Mouse (Mus musculus) kidney, embryonic 15.5 days (tissue): ENCODE measurements around the gene 1700067P10Rik. TPM values are rescaled to one million over a fixed set of nuclear protein-coding genes. Genes with fewer than 3 reads are reported as not detected.

Experiments used
- ATAC-seq: fragments of 200-750 bp; cut with Nextera tagmentation; replicated peaks from 2 replicates; pipeline ENCODE4 v1.8.0; 2017; ENCODE audit warnings: moderate TSS enrichment; ENCODE audit not compliant: low FRiP score
- H3K27ac ChIP-seq: fragments of 300-500 bp; sonication (generic); 2 replicates; pipeline ENCODE4 v1.5.1; 2015; ENCODE audit warnings: mild to moderate bottlenecking, inconsistent platforms
- H3K27me3 ChIP-seq: fragments of 300-500 bp; sonication (generic); 2 replicates; pipeline ENCODE4 v1.6.1; 2015; ENCODE audit warnings: inconsistent platforms
- H3K36me3 ChIP-seq: fragments of 300-500 bp; sonication (generic); 2 replicates; pipeline ENCODE4 v1.6.1; 2015; ENCODE audit warnings: inconsistent platforms
- H3K4me1 ChIP-seq: fragments of 300-500 bp; sonication (generic); 2 replicates; pipeline ENCODE4 v1.6.1; 2015; ENCODE audit warnings: inconsistent platforms
- H3K4me2 ChIP-seq: fragments of 300-500 bp; sonication (generic); 2 replicates; pipeline ENCODE4 v1.6.1; 2015; ENCODE audit warnings: moderate library complexity, mild to moderate bottlenecking, inconsistent platforms
- H3K4me3 ChIP-seq: fragments of 300-500 bp; sonication (generic); replicated peaks from 2 replicates; pipeline ENCODE4 v1.5.1; 2015; ENCODE audit warnings: mild to moderate bottlenecking, inconsistent platforms
- H3K9ac ChIP-seq: fragments of 300-500 bp; sonication (generic); 2 replicates; pipeline ENCODE4 v1.6.1; 2015; ENCODE audit warnings: mild to moderate bottlenecking, inconsistent platforms
- H3K9me3 ChIP-seq: fragments of 300-500 bp; sonication (generic); replicated peaks from 2 replicates; pipeline ENCODE4 v1.6.1; 2016; ENCODE audit warnings: inconsistent platforms
- WGBS: fragments of 180-500 bp; shearing (Covaris S2); methylation state at CpG from one replicate; pipeline ENCODE4 v1.1.7; 2015; ENCODE audit warnings: mixed read lengths; 5-methylcytosine and 5-hydroxymethylcytosine counted together
- polyA plus RNA-seq: library from polyadenylated mRNA; unstranded; fragments of >200 nt; fragmentation: Nextera tagmentation; extraction: Ambion mirVana; gene quantifications from 2 replicates; pipeline ENCODE4 v1.2.1, GENCODE M21; 2015

1700067P10Rik gene
- polyA plus RNA-seq, 1 experiment from 2014 or later = not detected

GRCm38 (mm10) chr17:48097743-48098527 is 8.8 kb downstream of the 1700067P10Rik start:
- peaks cover 67% of the 10 kb centered on the region for H3K27me3 ChIP-seq
- H3K4me1 ChIP-seq = peaks cover 61% of the 10 kb centered on the region
- peaks cover 4% of the 10 kb centered on the region; the same call in 1 of the 2 replicates for H3K9me3 ChIP-seq
- peak overlapping the region; percentile 33 for H3K4me3 ChIP-seq
- no peaks in the 10 kb centered on the region for H3K36me3 ChIP-seq
- under 1% methylated on average over 41 of the region's 43 CpGs for WGBS
- no peak overlapping the region for H3K9ac ChIP-seq
- ATAC-seq = peak; percentile 57
- 0 out of 2 replicates have a peak overlapping the region, but pooled peaks have one; percentile 9 for H3K27ac ChIP-seq
- peak overlapping the region; percentile 67 for H3K4me2 ChIP-seq

- ATAC-seq = no peak
- Histone ChIP-seq H3K4me1 (peaks cover 61% of the 10 kb centered on the region), H3K27ac (0 out of 2 replicates have a peak overlapping the region, but pooled peaks have one; percentile 9), H3K4me3 (peak overlapping the region; percentile 33), H3K36me3 (no peaks in the 10 kb centered on the region), H3K4me2 (peak overlapping the region; percentile 67), H3K27me3 (peaks cover 66% of the 10 kb centered on the region), H3K9me3 (peaks cover 2% of the 10 kb centered on the region; the same call in 1 of the 2 replicates), H3K9ac (no peak overlapping the region)
- WGBS = 0% methylated on average over 19 of the region's 19 CpGs
Observed at GRCm38 (mm10) chr17:48098528-48098890, 9.4 kb downstream of the 1700067P10Rik start.

- no peak for ATAC-seq
- no peaks in the 10 kb centered on the region for H3K9me3 ChIP-seq
- H3K4me3 ChIP-seq = no peak overlapping the region
- H3K9ac ChIP-seq = no peak overlapping the region
- peak overlapping the region; percentile 67 for H3K4me2 ChIP-seq
- no peaks in the 10 kb centered on the region for H3K36me3 ChIP-seq
- H3K27me3 ChIP-seq = peaks cover 58% of the 10 kb centered on the region
- H3K27ac ChIP-seq = no peak overlapping the region
- 11% methylated on average over 11 of the region's 11 CpGs for WGBS
- peaks cover 61% of the 10 kb centered on the region for H3K4me1 ChIP-seq
Observed at GRCm38 (mm10) chr17:48099312-48099711, 10.2 kb downstream of the 1700067P10Rik start.

- Histone ChIP-seq H3K4me2 (peak overlapping the region; percentile 63), H3K9ac (no peak overlapping the region), H3K36me3 (no peaks in the 10 kb centered on the region), H3K9me3 (no peaks in the 10 kb centered on the region), H3K4me3 (peak overlapping the region; percentile 36), H3K27me3 (peaks cover 45% of the 10 kb centered on the region), H3K27ac (no peak overlapping the region), H3K4me1 (peaks cover 50% of the 10 kb centered on the region)
- 12% methylated on average over 20 of the region's 21 CpGs for WGBS
- ATAC-seq = peak; percentile 53
Observed at GRCm38 (mm10) chr17:48100441-48101417, 11.6 kb downstream of the 1700067P10Rik start.

- no peak for ATAC-seq
- Histone ChIP-seq H3K27me3 (no peaks in the 10 kb centered on the region), H3K27ac (no peak overlapping the region), H3K36me3 (no peaks in the 10 kb centered on the region), H3K4me1 (no peaks in the 10 kb centered on the region), H3K9ac (no peak overlapping the region), H3K9me3 (no peaks in the 10 kb centered on the region), H3K4me3 (no peak overlapping the region), H3K4me2 (no peak overlapping the region)
- 62% methylated on average over 4 of the region's 4 CpGs for WGBS
Observed at GRCm38 (mm10) chr17:48107333-48107732, 18.2 kb downstream of the 1700067P10Rik start.

GRCm38 (mm10) chr17:48107862-48108261 is 18.7 kb downstream of the 1700067P10Rik start:
- ATAC-seq = no peak
- Histone ChIP-seq H3K4me2 (no peak overlapping the region), H3K9ac (no peak overlapping the region), H3K4me1 (no peaks in the 10 kb centered on the region), H3K9me3 (no peaks in the 10 kb centered on the region), H3K36me3 (no peaks in the 10 kb centered on the region), H3K27ac (no peak overlapping the region), H3K4me3 (no peak overlapping the region), H3K27me3 (no peaks in the 10 kb centered on the region)
- whole genome bisulfite sequencing = 68% methylated on average over 6 of the region's 6 CpGs

- Histone ChIP-seq H3K9ac (no peak overlapping the region), H3K36me3 (no peaks in the 10 kb centered on the region), H3K4me3 (no peak overlapping the region), H3K27ac (no peak overlapping the region), H3K4me2 (no peak overlapping the region), H3K4me1 (no peaks in the 10 kb centered on the region), H3K9me3 (no peaks in the 10 kb centered on the region; the same call in 1 of the 2 replicates), H3K27me3 (no peaks in the 10 kb centered on the region)
- no peak for ATAC-seq
- WGBS = 85% methylated on average over 3 of the region's 3 CpGs
Observed at GRCm38 (mm10) chr17:48108520-48108919, 19.4 kb downstream of the 1700067P10Rik start.

- Histone ChIP-seq H3K9ac (no peak overlapping the region), H3K27me3 (no peaks in the 10 kb centered on the region), H3K4me2 (no peak overlapping the region), H3K27ac (no peak overlapping the region), H3K9me3 (no peaks in the 10 kb centered on the region; the same call in 1 of the 2 replicates), H3K4me3 (no peak overlapping the region), H3K4me1 (no peaks in the 10 kb centered on the region), H3K36me3 (no peaks in the 10 kb centered on the region)
- no peak for ATAC-seq
- 50% methylated on average over 8 of the region's 8 CpGs for WGBS
Observed at GRCm38 (mm10) chr17:48110547-48111287, 21.6 kb downstream of the 1700067P10Rik start.

GRCm38 (mm10) chr17:48118570-48118969 is 29.5 kb downstream of the 1700067P10Rik start:
- no peaks in the 10 kb centered on the region for H3K36me3 ChIP-seq
- H3K4me2 ChIP-seq = no peak overlapping the region
- H3K9me3 ChIP-seq = no peaks in the 10 kb centered on the region; the same call in 1 of the 2 replicates
- 81% methylated on average over 1 of the region's 1 CpGs for WGBS
- no peak for ATAC-seq
- no peak overlapping the region for H3K4me3 ChIP-seq
- H3K27ac ChIP-seq = no peak overlapping the region
- H3K9ac ChIP-seq = no peak overlapping the region
- no peaks in the 10 kb centered on the region for H3K4me1 ChIP-seq
- H3K27me3 ChIP-seq = no peaks in the 10 kb centered on the region

GRCm38 (mm10) chr17:48119656-48120055 is 30.5 kb downstream of the 1700067P10Rik start:
- no peak overlapping the region for H3K27ac ChIP-seq
- ATAC-seq = peak; percentile 62
- H3K9ac ChIP-seq = no peak overlapping the region
- no peaks in the 10 kb centered on the region for H3K4me1 ChIP-seq
- no peaks in the 10 kb centered on the region for H3K9me3 ChIP-seq
- no peaks in the 10 kb centered on the region for H3K27me3 ChIP-seq
- no peaks in the 10 kb centered on the region for H3K36me3 ChIP-seq
- WGBS = 23% methylated on average over 3 of the region's 3 CpGs
- H3K4me3 ChIP-seq = no peak overlapping the region
- no peak overlapping the region for H3K4me2 ChIP-seq

GRCm38 (mm10) chr17:48120456-48120855 is 31.3 kb downstream of the 1700067P10Rik start:
- H3K27me3 ChIP-seq = no peaks in the 10 kb centered on the region
- no peak overlapping the region for H3K27ac ChIP-seq
- H3K36me3 ChIP-seq = no peaks in the 10 kb centered on the region
- H3K4me2 ChIP-seq = no peak overlapping the region
- no peaks in the 10 kb centered on the region for H3K9me3 ChIP-seq
- WGBS = 92% methylated on average over 20 of the region's 20 CpGs
- no peak overlapping the region for H3K4me3 ChIP-seq
- H3K4me1 ChIP-seq = no peaks in the 10 kb centered on the region
- ATAC-seq = no peak
- no peak overlapping the region for H3K9ac ChIP-seq
